Mouse (Mus musculus) hindbrain, embryonic 15.5 days (tissue): ENCODE measurements at regions not wholly inside any gene's neighbourhood (a gene's known extent, or its start where the extent isn't known, plus 50 kb on each side); places are given as distances from the start of the nearest gene placed in this dataset.

Source experiments
- ATAC-seq: fragments of 200-750 bp; cut with Nextera tagmentation; 2 replicates; pipeline ENCODE4 v1.8.0; 2017; ENCODE audit warnings: low read depth, moderate number of reproducible peaks, moderate TSS enrichment; ENCODE audit not compliant: low FRiP score
- H3K27ac ChIP-seq: fragments of 300-500 bp; sonication (generic); replicated peaks from 2 replicates; pipeline ENCODE4 v1.5.1; 2015; ENCODE audit warnings: mild to moderate bottlenecking, inconsistent platforms
- H3K27me3 ChIP-seq: fragments of 300-500 bp; sonication (generic); 2 replicates; pipeline ENCODE4 v1.6.1; 2015; ENCODE audit warnings: control low read depth, inconsistent platforms
- H3K36me3 ChIP-seq: fragments of 300-500 bp; sonication (generic); 2 replicates; pipeline ENCODE4 v1.6.1; 2015; ENCODE audit warnings: control low read depth, inconsistent platforms
- H3K4me1 ChIP-seq: fragments of 300-500 bp; sonication (generic); replicated peaks from 2 replicates; pipeline ENCODE4 v1.6.1; 2015; ENCODE audit warnings: control low read depth, inconsistent platforms
- H3K4me2 ChIP-seq: fragments of 300-500 bp; sonication (generic); 2 replicates; pipeline ENCODE4 v1.6.1; 2015; ENCODE audit warnings: moderate library complexity, mild to moderate bottlenecking, inconsistent platforms
- H3K4me3 ChIP-seq: fragments of 300-500 bp; sonication (generic); 2 replicates; pipeline ENCODE4 v1.5.1; 2015; ENCODE audit warnings: mild to moderate bottlenecking, inconsistent platforms
- H3K9ac ChIP-seq: fragments of 300-500 bp; sonication (generic); 2 replicates; pipeline ENCODE4 v1.6.1; 2015; ENCODE audit warnings: inconsistent platforms
- H3K9me3 ChIP-seq: fragments of 300-500 bp; sonication (generic); 2 replicates; pipeline ENCODE4 v1.6.1; 2016; ENCODE audit warnings: control low read depth, inconsistent platforms
- WGBS: fragments of 180-500 bp; shearing (Covaris S2); methylation state at CpG from one replicate; pipeline ENCODE4 v1.1.7; 2015; 5-methylcytosine and 5-hydroxymethylcytosine counted together

GRCm38 (mm10) chr11:112163681-112164265, 618.3 kb upstream of the Sox9 start:
- no peaks in the 10 kb centered on the region for H3K36me3 ChIP-seq
- ATAC-seq, result no peak
- H3K27me3 ChIP-seq, result no peaks in the 10 kb centered on the region
- no peak overlapping the region for H3K9ac ChIP-seq
- H3K4me1 ChIP-seq, result 0 out of 2 replicates have a peak, but pooled peaks cover 2% of the 10 kb centered on the region
- no peak overlapping the region for H3K27ac ChIP-seq
- 61% methylated on average over 7 of the region's 7 CpGs for WGBS
- H3K4me3 ChIP-seq, result no peak overlapping the region
- no peak overlapping the region for H3K4me2 ChIP-seq
- H3K9me3 ChIP-seq, result no peaks in the 10 kb centered on the region

DNA sequence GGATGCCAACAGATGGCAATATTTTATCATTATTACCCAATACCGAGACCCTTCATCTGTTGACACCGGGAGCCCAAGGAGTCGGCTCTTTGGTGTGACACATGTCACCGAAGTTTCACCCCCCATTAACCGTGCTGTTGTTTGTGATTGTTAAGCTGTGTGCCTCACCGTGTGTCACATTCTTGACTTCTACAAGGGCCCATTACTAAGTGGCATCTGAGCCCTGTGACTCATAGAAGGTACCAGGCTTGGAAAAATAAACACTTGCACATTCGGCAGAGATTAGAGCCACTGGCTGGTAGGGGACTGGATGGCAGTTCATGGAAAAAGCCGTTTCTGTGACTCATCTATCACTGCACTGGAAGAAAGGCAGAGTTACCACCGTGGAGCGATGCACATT, 608.4 kb upstream of the Sox9 start:
- Histone ChIP-seq H3K4me2 (no peak overlapping the region), H3K4me3 (no peak overlapping the region), H3K9me3 (no peaks in the 10 kb centered on the region), H3K9ac (no peak overlapping the region), H3K27me3 (no peaks in the 10 kb centered on the region), H3K27ac (no peak overlapping the region), H3K36me3 (no peaks in the 10 kb centered on the region), H3K4me1 (no peaks in the 10 kb centered on the region)
- no peak for ATAC-seq
- WGBS, result 80% methylated on average over 10 of the region's 10 CpGs

- Histone ChIP-seq H3K4me2 (no peak overlapping the region), H3K27ac (no peak overlapping the region), H3K9ac (no peak overlapping the region), H3K4me3 (no peak overlapping the region), H3K9me3 (no peaks in the 10 kb centered on the region), H3K27me3 (no peaks in the 10 kb centered on the region), H3K4me1 (no peaks in the 10 kb centered on the region), H3K36me3 (no peaks in the 10 kb centered on the region)
- 90% methylated on average over 6 of the region's 6 CpGs for WGBS
- ATAC-seq, result no peak
Observed at GRCm38 (mm10) chr11:112175302-112175701, 606.7 kb upstream of the Sox9 start.

DNA sequence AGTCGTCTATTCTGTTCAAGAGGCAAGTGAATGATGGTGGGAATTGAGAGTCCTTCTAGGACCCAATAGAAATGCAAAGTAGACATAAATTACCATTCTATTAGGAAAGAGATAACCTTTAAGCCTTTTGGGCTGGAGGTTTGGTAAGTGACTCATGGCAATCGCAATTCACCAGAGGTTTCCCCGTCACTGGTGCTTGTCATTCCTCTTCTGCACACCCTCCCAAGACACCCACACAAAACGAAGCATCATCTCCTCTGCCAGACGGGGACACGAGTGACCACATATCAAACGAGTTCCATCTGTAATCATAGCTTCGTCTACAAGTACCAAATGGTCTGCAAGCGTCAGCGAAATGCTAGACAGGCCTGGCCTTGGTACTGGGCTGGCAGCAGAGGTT, 601.4 kb upstream of the Sox9 start:
- Histone ChIP-seq H3K27me3 (no peaks in the 10 kb centered on the region), H3K4me1 (no peaks in the 10 kb centered on the region), H3K4me3 (no peak overlapping the region), H3K27ac (no peak overlapping the region), H3K4me2 (no peak overlapping the region), H3K9me3 (no peaks in the 10 kb centered on the region), H3K36me3 (no peaks in the 10 kb centered on the region), H3K9ac (no peak overlapping the region)
- no peak for ATAC-seq
- 74% methylated on average over 10 of the region's 10 CpGs for WGBS

- Histone ChIP-seq H3K9ac (no peak overlapping the region), H3K4me1 (0 out of 2 replicates have a peak, but pooled peaks cover 6% of the 10 kb centered on the region), H3K27me3 (no peaks in the 10 kb centered on the region), H3K4me2 (peak overlapping the region; percentile 22), H3K27ac (no peak overlapping the region), H3K4me3 (no peak overlapping the region), H3K36me3 (no peaks in the 10 kb centered on the region), H3K9me3 (no peaks in the 10 kb centered on the region)
- 8% methylated on average over 18 of the region's 18 CpGs for WGBS
- 0 out of 2 replicates have a peak, but pooled peaks have one; percentile 42 for ATAC-seq
Observed at GRCm38 (mm10) chr11:112197620-112198268, 584.3 kb upstream of the Sox9 start.

- WGBS, result 43% methylated on average over 2 of the region's 2 CpGs
- no peak overlapping the region for H3K4me3 ChIP-seq
Observed at GRCm38 (mm10) chr11:112204561-112204960, 577.5 kb upstream of the Sox9 start.

DNA sequence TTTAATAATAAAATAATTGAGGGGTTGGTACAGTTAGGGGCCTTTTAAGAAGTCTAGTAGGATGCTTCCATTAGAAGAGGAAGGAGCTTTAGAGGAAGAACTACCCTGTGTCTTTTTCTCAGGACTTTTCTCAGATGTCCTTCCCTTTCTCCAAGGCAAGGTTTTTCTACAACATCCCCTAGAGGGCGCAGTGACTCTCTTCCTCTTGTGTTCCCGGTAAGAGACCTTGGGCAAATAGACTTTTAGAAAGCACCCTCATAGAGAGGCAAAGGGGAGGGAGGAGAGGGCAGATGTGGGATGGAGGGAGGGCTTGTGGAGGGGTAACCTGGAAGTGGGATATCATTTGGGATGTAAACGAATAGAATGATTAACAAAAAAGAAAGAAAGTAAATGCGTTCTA, 572.6 kb upstream of the Sox9 start:
- no peaks in the 10 kb centered on the region for H3K4me1 ChIP-seq
- ATAC-seq, result no peak
- WGBS, result 27% methylated on average over 4 of the region's 4 CpGs
- H3K4me3 ChIP-seq, result no peak overlapping the region
- no peaks in the 10 kb centered on the region for H3K27me3 ChIP-seq
- no peaks in the 10 kb centered on the region for H3K9me3 ChIP-seq
- no peak overlapping the region for H3K4me2 ChIP-seq
- H3K36me3 ChIP-seq, result no peaks in the 10 kb centered on the region
- no peak overlapping the region for H3K9ac ChIP-seq
- no peak overlapping the region for H3K27ac ChIP-seq

More at GRCm38 (mm10) chr11:112204561-112204960, 577.5 kb upstream of the Sox9 start:
- Histone ChIP-seq H3K36me3 (no peaks in the 10 kb centered on the region), H3K9ac (no peak overlapping the region), H3K27ac (no peak overlapping the region), H3K4me1 (no peaks in the 10 kb centered on the region), H3K27me3 (no peaks in the 10 kb centered on the region), H3K4me2 (no peak overlapping the region), H3K9me3 (no peaks in the 10 kb centered on the region)
- no peak for ATAC-seq

DNA sequence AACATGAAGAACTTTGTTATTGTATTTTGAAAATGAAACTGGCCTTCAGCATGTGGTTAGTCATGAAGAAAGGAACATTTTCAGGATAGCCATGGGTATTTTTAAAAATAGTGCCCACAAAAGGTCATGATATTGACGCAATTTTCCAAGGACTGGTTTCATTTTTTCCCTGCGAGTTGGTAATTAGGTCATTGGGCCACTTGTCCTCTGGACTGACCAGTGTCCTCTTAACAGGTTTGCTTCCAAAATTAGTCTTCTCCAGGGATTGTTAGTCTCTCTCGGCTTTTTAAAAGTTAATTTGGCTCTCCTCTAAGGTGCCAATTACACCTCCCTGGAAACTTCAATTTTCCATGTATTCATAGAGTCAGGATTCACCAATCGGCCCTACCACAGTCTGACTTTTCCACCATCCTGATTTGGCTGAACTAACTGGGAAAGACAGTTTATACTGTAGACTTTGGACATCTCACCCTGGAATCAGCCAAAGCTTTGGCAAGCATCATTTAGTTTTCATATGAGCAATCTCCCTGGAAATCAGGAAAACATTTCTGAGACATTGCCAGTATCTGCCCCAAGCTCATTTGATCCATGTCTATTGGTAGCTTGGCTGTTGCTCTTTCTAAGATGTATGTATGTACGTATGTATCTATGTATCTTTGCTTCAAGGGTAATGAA, 562.8 kb upstream of the Sox9 start:
- no peaks in the 10 kb centered on the region for H3K36me3 ChIP-seq
- H3K27me3 ChIP-seq, result no peaks in the 10 kb centered on the region
- H3K9ac ChIP-seq, result no peak overlapping the region
- H3K4me1 ChIP-seq, result no peaks in the 10 kb centered on the region
- 90% methylated on average over 5 of the region's 5 CpGs for WGBS
- ATAC-seq, result no peak
- no peaks in the 10 kb centered on the region for H3K9me3 ChIP-seq
- H3K27ac ChIP-seq, result no peak overlapping the region
- H3K4me2 ChIP-seq, result no peak overlapping the region
- H3K4me3 ChIP-seq, result no peak overlapping the region

DNA sequence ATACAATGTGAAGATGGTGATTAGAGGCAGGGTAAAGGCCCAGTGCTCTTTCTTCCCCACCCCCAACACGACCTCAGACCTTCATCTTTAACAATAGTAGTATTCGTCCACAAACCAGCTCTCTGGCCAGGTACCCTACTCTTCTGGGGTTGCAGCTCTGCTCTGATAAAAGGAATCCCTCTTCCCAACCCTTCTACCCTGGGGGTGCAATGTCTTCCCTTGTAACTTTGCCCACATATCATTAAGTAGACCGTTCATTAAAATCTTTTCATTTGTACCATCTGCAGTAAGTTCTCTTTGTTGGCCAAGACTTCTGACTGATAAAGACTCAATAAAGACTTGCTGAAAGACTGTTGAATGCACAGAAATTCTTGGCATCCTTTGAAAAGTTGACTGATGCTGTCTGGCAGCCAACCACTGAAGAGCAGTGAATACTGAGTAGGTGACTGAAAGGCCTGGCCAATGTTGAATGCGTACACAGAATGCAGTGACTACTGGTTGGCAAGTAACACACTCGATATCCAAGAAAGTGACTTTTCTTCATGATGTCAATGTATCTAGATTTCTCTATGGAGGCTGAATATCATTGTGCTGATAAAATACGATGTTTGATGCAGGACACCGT, 547.4 kb upstream of the Sox9 start:
- Histone ChIP-seq H3K27ac (no peak overlapping the region), H3K9me3 (no peaks in the 10 kb centered on the region), H3K27me3 (no peaks in the 10 kb centered on the region), H3K9ac (no peak overlapping the region), H3K4me2 (no peak overlapping the region), H3K4me3 (no peak overlapping the region), H3K4me1 (no peaks in the 10 kb centered on the region), H3K36me3 (no peaks in the 10 kb centered on the region)
- 0 out of 2 replicates have a peak, but pooled peaks have one; percentile 54 for ATAC-seq
- WGBS, result 69% methylated on average over 7 of the region's 7 CpGs

DNA sequence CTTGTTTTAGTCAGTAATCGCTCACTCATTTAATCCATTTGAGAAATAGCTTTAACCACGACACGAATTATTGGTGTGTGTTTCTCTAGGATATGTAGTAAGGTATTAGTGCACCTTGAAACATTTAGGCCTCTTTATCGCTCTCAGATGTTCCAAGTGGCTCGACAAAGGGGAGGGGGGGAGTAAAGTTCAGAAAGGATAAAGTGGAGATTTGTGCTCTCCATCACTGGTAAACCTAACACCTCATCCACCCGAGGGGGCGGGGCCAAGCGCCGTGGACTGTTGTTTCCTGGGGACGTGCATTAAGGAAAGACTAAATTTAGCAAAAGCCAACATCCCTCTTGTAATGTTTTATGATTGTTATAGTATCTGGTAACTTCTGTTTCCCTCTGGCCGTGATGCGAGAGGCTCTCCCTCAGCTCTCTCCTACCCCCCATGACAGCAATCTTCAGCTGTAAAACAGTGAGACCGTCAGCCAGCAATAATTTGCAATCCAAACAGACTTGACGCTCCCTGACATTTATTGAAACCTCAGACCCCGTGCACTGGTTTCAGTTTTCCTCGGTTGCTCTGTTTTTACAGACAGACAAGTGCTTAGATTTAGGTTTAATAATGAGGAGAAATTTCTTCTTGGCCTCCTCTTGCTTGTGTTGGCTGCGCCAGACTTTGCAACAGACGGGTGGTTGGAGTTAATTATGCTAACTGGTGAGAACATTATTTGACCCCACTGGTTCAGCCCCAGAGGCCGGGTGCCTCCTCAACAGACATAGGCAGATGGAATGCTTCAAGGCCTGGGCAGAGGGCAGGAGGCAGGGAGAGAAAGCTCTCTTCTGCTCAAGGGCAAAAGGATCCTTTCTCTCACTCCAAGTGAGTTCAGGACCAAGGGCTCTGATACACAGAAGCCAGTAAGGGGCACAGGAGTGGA, 542.8 kb upstream of the Sox9 start:
- no peaks in the 10 kb centered on the region for H3K36me3 ChIP-seq
- no peak overlapping the region for H3K9ac ChIP-seq
- H3K27me3 ChIP-seq, result no peaks in the 10 kb centered on the region
- no peaks in the 10 kb centered on the region for H3K4me1 ChIP-seq
- WGBS, result 80% methylated on average over 19 of the region's 19 CpGs
- H3K4me2 ChIP-seq, result no peak overlapping the region
- ATAC-seq, result no peak
- no peaks in the 10 kb centered on the region for H3K9me3 ChIP-seq
- no peak overlapping the region for H3K4me3 ChIP-seq
- H3K27ac ChIP-seq, result no peak overlapping the region

DNA sequence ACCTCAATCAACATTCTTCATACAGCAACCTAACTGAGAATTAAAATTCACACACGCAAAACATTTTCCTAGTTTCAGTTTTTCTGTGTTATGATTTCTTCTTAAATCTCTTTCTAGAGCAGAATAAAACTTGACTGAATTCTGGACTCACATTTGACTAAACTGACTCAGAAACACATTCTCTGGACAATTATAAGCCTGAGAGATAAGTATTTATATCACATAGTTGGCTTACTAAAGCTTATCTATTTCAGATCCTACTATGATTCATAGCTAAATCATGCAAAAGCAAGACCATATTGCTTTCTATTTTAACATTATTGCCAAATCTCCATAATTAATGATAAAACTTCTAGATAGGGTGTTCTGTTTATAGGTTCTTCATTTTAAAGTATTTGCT, 529.5 kb upstream of the Sox9 start:
- WGBS, result 96% methylated on average over 1 of the region's 1 CpGs
- H3K36me3 ChIP-seq, result no peaks in the 10 kb centered on the region
- no peak overlapping the region for H3K27ac ChIP-seq
- H3K9me3 ChIP-seq, result no peaks in the 10 kb centered on the region
- no peaks in the 10 kb centered on the region for H3K27me3 ChIP-seq
- no peak overlapping the region for H3K9ac ChIP-seq
- H3K4me1 ChIP-seq, result no peaks in the 10 kb centered on the region
- no peak overlapping the region for H3K4me3 ChIP-seq
- ATAC-seq, result no peak
- no peak overlapping the region for H3K4me2 ChIP-seq
